Mouse (Mus musculus): Measurements from ENCODE around the gene Rbms1. TPM values are rescaled to one million over a fixed set of nuclear protein-coding genes. Genes with fewer than 3 reads are reported as not detected.

The Rbms1 gene
- polyA plus RNA-seq, 1 experiment: 42.9 TPM

- Histone ChIP-seq H3K79me2 (ENCODE audit: control insufficient read depth, insufficient read depth) (peaks cover 100% of the 10 kb centered on the region), H3ac (ENCODE audit: control insufficient read depth, insufficient read length, low read depth) (no peak overlapping the region), H3K36me3 (ENCODE audit: control insufficient read depth, insufficient read depth) (peaks cover 40% of the 10 kb centered on the region), H3K27me3 (ENCODE audit: control insufficient read depth, insufficient read depth, insufficient read length) (no peaks in the 10 kb centered on the region), H3K4me3 (ENCODE audit: insufficient read depth, poor library complexity, severe bottlenecking) (no peak overlapping the region), H3K79me3 (ENCODE audit: low read depth) (peaks cover 90% of the 10 kb centered on the region)
- TF ChIP-seq CTCF (IDR thresholded peaks at IDR 0.05; ENCODE audit: control insufficient read depth, insufficient read depth, insufficient read length) (no peak), CEBPB (IDR thresholded peaks at IDR 0.05; ENCODE audit: low read depth) (no peak), MYOG (IDR thresholded peaks at IDR 0.05; ENCODE audit: control insufficient read depth, extremely low read depth, insufficient read length) (no peak), FOSL1 (IDR thresholded peaks at IDR 0.05; ENCODE audit: insufficient read depth, low read length, poor library complexity, severe bottlenecking) (no peak), USF1 (IDR thresholded peaks at IDR 0.05; ENCODE audit: low read depth) (no peak), MYOD1 (IDR thresholded peaks at IDR 0.05; ENCODE audit: control insufficient read depth, insufficient read length, low read depth) (no peak), MAX (IDR thresholded peaks at IDR 0.05) (no peak)
Observed at GRCm38 (mm10) chr2:60843633-60844032, 119.4 kb downstream of the Rbms1 start.

DNA sequence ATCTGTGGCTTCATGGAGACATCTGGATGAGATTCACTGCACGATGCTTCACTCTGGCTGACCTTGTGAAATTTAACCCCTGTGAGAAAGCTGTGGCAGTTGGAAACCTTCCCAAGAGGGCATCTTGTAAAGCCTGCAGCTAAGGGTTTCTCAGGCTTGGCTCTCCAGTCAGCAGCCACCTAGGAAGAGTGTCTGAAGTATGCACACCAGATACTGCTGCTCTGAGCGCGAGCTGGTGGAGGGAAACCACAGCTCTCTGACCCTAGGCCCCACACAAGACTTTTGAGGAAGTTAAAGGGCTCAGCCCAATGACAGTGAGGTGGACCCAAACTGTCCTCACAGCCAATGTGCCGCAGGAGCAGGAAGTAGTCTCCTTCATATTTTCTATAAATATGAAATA, 120.0 kb downstream of the Rbms1 start:
- peaks cover 100% of the 10 kb centered on the region for H3K79me2 ChIP-seq (ENCODE audit: control insufficient read depth, insufficient read depth)
- H3K79me3 ChIP-seq (ENCODE audit: low read depth): peaks cover 89% of the 10 kb centered on the region
- H3K27me3 ChIP-seq (ENCODE audit: control insufficient read depth, insufficient read depth, insufficient read length): no peaks in the 10 kb centered on the region
- H3K4me3 ChIP-seq (ENCODE audit: insufficient read depth, poor library complexity, severe bottlenecking): no peak overlapping the region
- TF ChIP-seq USF1 (IDR thresholded peaks at IDR 0.05; ENCODE audit: low read depth) (no peak), MAX (IDR thresholded peaks at IDR 0.05) (no peak), FOSL1 (IDR thresholded peaks at IDR 0.05; ENCODE audit: insufficient read depth, low read length, poor library complexity, severe bottlenecking) (no peak), CTCF (IDR thresholded peaks at IDR 0.05; ENCODE audit: control insufficient read depth, insufficient read depth, insufficient read length) (no peak), CEBPB (IDR thresholded peaks at IDR 0.05; ENCODE audit: low read depth) (no peak), MYOG (IDR thresholded peaks at IDR 0.05; ENCODE audit: control insufficient read depth, extremely low read depth, insufficient read length) (no peak)
- H3ac ChIP-seq (ENCODE audit: control insufficient read depth, insufficient read length, low read depth): no peak overlapping the region
- H3K36me3 ChIP-seq (ENCODE audit: control insufficient read depth, insufficient read depth): peaks cover 44% of the 10 kb centered on the region

DNA sequence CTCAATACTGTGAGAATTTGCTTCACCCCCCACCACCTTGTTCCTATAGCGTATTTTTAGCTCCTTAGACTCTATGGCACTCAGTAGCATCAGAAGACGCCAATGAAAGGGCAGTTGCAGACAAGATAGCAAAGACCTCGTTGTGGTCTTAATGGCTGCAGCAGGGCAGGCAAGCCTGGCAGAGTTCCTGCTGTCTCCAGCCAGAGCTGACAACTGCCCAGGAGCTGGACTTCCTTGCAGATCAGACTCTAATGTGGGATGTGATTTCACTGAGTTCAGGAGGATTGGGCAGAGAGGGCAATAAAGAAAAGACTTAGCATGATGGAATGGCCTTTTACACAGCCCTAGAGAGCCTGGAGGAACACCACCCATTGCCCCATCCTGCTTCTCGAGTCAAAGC, 122.1 kb downstream of the Rbms1 start:
- Histone ChIP-seq H3K4me3 (ENCODE audit: insufficient read depth, poor library complexity, severe bottlenecking) (no peak overlapping the region), H3K79me2 (ENCODE audit: control insufficient read depth, insufficient read depth) (peaks cover 100% of the 10 kb centered on the region), H3K36me3 (ENCODE audit: control insufficient read depth, insufficient read depth) (peaks cover 54% of the 10 kb centered on the region), H3ac (ENCODE audit: control insufficient read depth, insufficient read length, low read depth) (no peak overlapping the region), H3K27me3 (ENCODE audit: control insufficient read depth, insufficient read depth, insufficient read length) (no peaks in the 10 kb centered on the region), H3K79me3 (ENCODE audit: low read depth) (peaks cover 89% of the 10 kb centered on the region)
- TF ChIP-seq FOSL1 (IDR thresholded peaks at IDR 0.05; ENCODE audit: insufficient read depth, low read length, poor library complexity, severe bottlenecking) (no peak), MYOG (IDR thresholded peaks at IDR 0.05; ENCODE audit: control insufficient read depth, extremely low read depth, insufficient read length) (no peak), CEBPB (IDR thresholded peaks at IDR 0.05; ENCODE audit: low read depth) (no peak), MYOD1 (IDR thresholded peaks at IDR 0.05; ENCODE audit: control insufficient read depth, insufficient read length, low read depth) (no peak), MAX (IDR thresholded peaks at IDR 0.05) (no peak), USF1 (IDR thresholded peaks at IDR 0.05; ENCODE audit: low read depth) (no peak), CTCF (IDR thresholded peaks at IDR 0.05; ENCODE audit: control insufficient read depth, insufficient read depth, insufficient read length) (no peak)

DNA sequence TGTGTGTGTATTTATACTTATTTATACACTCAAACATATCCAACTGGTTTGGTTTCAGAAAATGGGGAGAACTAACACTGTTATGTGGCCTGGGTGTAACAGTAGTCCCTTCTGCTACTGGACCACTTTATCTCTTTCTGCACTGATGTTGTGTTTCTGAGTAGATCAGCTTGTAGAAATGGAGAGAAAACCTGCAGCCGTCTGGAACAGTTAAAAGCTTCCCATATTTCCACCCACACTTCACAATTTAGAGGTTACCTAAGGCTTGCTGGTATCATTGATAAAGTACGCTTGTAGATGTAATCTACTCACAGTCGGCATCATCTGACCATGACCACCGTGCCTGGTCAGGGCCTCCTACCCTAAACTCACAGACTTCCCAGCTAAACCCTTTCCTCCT, 123.5 kb downstream of the Rbms1 start:
- peaks cover 87% of the 10 kb centered on the region for H3K79me3 ChIP-seq (ENCODE audit: low read depth)
- no peaks in the 10 kb centered on the region for H3K27me3 ChIP-seq (ENCODE audit: control insufficient read depth, insufficient read depth, insufficient read length)
- H3K4me3 ChIP-seq (ENCODE audit: insufficient read depth, poor library complexity, severe bottlenecking): no peak overlapping the region
- H3K36me3 ChIP-seq (ENCODE audit: control insufficient read depth, insufficient read depth): peaks cover 57% of the 10 kb centered on the region
- peaks cover 100% of the 10 kb centered on the region for H3K79me2 ChIP-seq (ENCODE audit: control insufficient read depth, insufficient read depth)
- TF ChIP-seq CEBPB (IDR thresholded peaks at IDR 0.05; ENCODE audit: low read depth) (no peak), MAX (IDR thresholded peaks at IDR 0.05) (no peak), MYOD1 (IDR thresholded peaks at IDR 0.05; ENCODE audit: control insufficient read depth, insufficient read length, low read depth) (no peak), FOSL1 (IDR thresholded peaks at IDR 0.05; ENCODE audit: insufficient read depth, low read length, poor library complexity, severe bottlenecking) (no peak), USF1 (IDR thresholded peaks at IDR 0.05; ENCODE audit: low read depth) (no peak), MYOG (IDR thresholded peaks at IDR 0.05; ENCODE audit: control insufficient read depth, extremely low read depth, insufficient read length) (no peak), CTCF (IDR thresholded peaks at IDR 0.05; ENCODE audit: control insufficient read depth, insufficient read depth, insufficient read length) (no peak)
- no peak overlapping the region for H3ac ChIP-seq (ENCODE audit: control insufficient read depth, insufficient read length, low read depth)

DNA sequence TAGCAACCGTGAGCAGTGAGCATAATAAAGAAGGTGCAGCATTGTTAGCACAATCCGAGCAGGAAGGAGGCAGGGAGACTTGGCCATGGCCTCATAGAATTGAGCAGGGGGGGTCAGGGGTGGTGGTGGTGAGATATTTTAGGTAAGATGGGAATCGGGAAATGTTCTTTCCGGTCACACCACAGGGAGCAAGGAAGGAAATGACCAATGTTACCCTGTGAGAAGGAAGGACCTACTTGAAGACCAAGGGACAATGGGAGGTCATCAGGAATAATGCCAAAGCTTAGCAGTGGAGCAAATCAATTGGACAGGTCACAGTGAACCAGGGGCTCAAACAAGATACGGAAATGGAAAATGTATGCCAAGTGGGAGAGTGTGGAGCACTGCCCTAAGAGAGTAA, 124.1 kb downstream of the Rbms1 start:
- H3K36me3 ChIP-seq (ENCODE audit: control insufficient read depth, insufficient read depth): peaks cover 54% of the 10 kb centered on the region
- H3K79me2 ChIP-seq (ENCODE audit: control insufficient read depth, insufficient read depth): peaks cover 100% of the 10 kb centered on the region
- H3K4me3 ChIP-seq (ENCODE audit: insufficient read depth, poor library complexity, severe bottlenecking): no peak overlapping the region
- no peak for TF ChIP-seq USF1 (IDR thresholded peaks at IDR 0.05; ENCODE audit: low read depth)
- TF ChIP-seq CTCF (IDR thresholded peaks at IDR 0.05; ENCODE audit: control insufficient read depth, insufficient read depth, insufficient read length): no peak
- no peak for TF ChIP-seq MAX (IDR thresholded peaks at IDR 0.05)
- TF ChIP-seq MYOD1 (IDR thresholded peaks at IDR 0.05; ENCODE audit: control insufficient read depth, insufficient read length, low read depth): no peak
- TF ChIP-seq CEBPB (IDR thresholded peaks at IDR 0.05; ENCODE audit: low read depth): no peak
- H3K79me3 ChIP-seq (ENCODE audit: low read depth): peaks cover 87% of the 10 kb centered on the region
- no peaks in the 10 kb centered on the region for H3K27me3 ChIP-seq (ENCODE audit: control insufficient read depth, insufficient read depth, insufficient read length)
- no peak overlapping the region for H3ac ChIP-seq (ENCODE audit: control insufficient read depth, insufficient read length, low read depth)

DNA sequence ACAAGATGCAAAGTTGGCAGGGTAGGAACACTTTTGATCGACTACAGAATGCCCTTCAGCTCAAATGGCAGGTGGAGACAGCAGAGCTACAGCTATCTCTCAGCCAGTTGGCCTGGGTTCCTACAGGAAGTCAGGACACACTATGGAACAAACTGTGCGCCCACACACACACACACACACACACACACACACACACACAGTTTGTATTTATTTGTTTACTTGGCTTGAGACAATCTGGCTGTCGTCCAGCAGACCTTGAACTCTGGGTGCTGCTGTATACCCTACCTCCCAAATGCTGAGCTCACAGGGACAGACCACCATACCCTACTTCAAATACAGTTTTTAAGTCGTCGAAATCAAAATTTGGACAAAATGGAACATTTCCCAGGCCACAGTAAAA, 125.4 kb downstream of the Rbms1 start:
- peaks cover 100% of the 10 kb centered on the region for H3K79me2 ChIP-seq (ENCODE audit: control insufficient read depth, insufficient read depth)
- no peak for TF ChIP-seq MAX (IDR thresholded peaks at IDR 0.05)
- TF ChIP-seq FOSL1 (IDR thresholded peaks at IDR 0.05; ENCODE audit: insufficient read depth, low read length, poor library complexity, severe bottlenecking): no peak
- no peak for TF ChIP-seq CEBPB (IDR thresholded peaks at IDR 0.05; ENCODE audit: low read depth)
- no peak for TF ChIP-seq USF1 (IDR thresholded peaks at IDR 0.05; ENCODE audit: low read depth)
- no peak for TF ChIP-seq MYOG (IDR thresholded peaks at IDR 0.05; ENCODE audit: control insufficient read depth, extremely low read depth, insufficient read length)
- TF ChIP-seq CTCF (IDR thresholded peaks at IDR 0.05; ENCODE audit: control insufficient read depth, insufficient read depth, insufficient read length): no peak

More for the DNA sequence above, 125.4 kb downstream of the Rbms1 start:
- Histone ChIP-seq H3K36me3 (ENCODE audit: control insufficient read depth, insufficient read depth) (peaks cover 66% of the 10 kb centered on the region), H3K79me3 (ENCODE audit: low read depth) (peaks cover 88% of the 10 kb centered on the region), H3ac (ENCODE audit: control insufficient read depth, insufficient read length, low read depth) (no peak overlapping the region), H3K27me3 (ENCODE audit: control insufficient read depth, insufficient read depth, insufficient read length) (no peaks in the 10 kb centered on the region), H3K4me3 (ENCODE audit: insufficient read depth, poor library complexity, severe bottlenecking) (no peak overlapping the region)

Measured in C2C12 (cell line).